Mouse (Mus musculus) hindbrain, embryonic 16.5 days (tissue): Measurements from ENCODE around the gene Eef2k. TPM values are rescaled to one million over a fixed set of nuclear protein-coding genes. Genes with fewer than 3 reads are reported as not detected.

Source experiments
- polyA plus RNA-seq: library from polyadenylated mRNA; unstranded; fragments of >200 nt; fragmentation: Nextera tagmentation; extraction: Ambion mirVana; gene quantifications from 2 replicates; pipeline ENCODE4 v1.2.1, GENCODE M21; 2015

Eef2k gene
- polyA plus RNA-seq, 1 experiment from 2014 or later, result 37.4 TPM

Other genes starting within 250 kb of the Eef2k start
- gene Uqcrc2, start 207.7 kb upstream of the Eef2k start, polyA plus RNA-seq, result 244 and 260 TPM in 2 replicates
- 0.48 and 0.49 TPM in 2 replicates for gene Pdzd9, start 172.5 kb upstream of the Eef2k start, polyA plus RNA-seq
- gene Mosmo, start 165.2 kb upstream of the Eef2k start, polyA plus RNA-seq, result 8.0 and 9.2 TPM in 2 replicates
- gene Vwa3a, start 103.5 kb upstream of the Eef2k start, polyA plus RNA-seq, result 2.0 and 2.8 TPM in 2 replicates
- gene Gm5737, start 30.5 kb upstream of the Eef2k start, polyA plus RNA-seq, result 0.11 and 0.16 TPM in 2 replicates
- gene Polr3e, start 74.9 kb downstream of the Eef2k start, polyA plus RNA-seq, result 24.0 and 27.2 TPM in 2 replicates
- 14.7 and 15.3 TPM in 2 replicates for gene Cdr2, start 139.5 kb downstream of the Eef2k start, polyA plus RNA-seq
- 0.35 TPM in 1 of 2 replicates, not detected in the other for gene Mfsd13b, start 139.7 kb downstream of the Eef2k start, polyA plus RNA-seq
- gene Mettl9, start 191.6 kb downstream of the Eef2k start, polyA plus RNA-seq, result 167 and 175 TPM in 2 replicates
- 1.0 and 1.2 TPM in 2 replicates for gene Igsf6, start 231.7 kb downstream of the Eef2k start, polyA plus RNA-seq
- 0.20 and 0.29 TPM in 2 replicates for gene Otoa, start 238.8 kb downstream of the Eef2k start, polyA plus RNA-seq